In genomic region chr16:45141711-45142110, GRCm38 (mm10) we compare ENCODE assay signal across 14 mouse cellular contexts. TPM values are rescaled to one million over a fixed set of nuclear protein-coding genes. Genes with fewer than 3 reads are reported as not detected.
DNase-seq lines count a peak whose midpoint lies in the region; ATAC-seq and TF ChIP-seq lines count a peak whose summit lies in the region.
"Had no signal": no experiment of that assay in that cellular context is flagged by ENCODE, and none has a peak within 500 bp of the region (broad histone marks: within the 10 kb centered on the region; RNA-seq: fewer than 3 reads in every experiment).

No protein-coding gene starts in this region.

- peak; percentile 58 for ATAC-seq in CD4-positive, CD25-positive, alpha-beta regulatory T cell, adult 4 months
- no peak for ATAC-seq in erythroid progenitor cell, adult 5-6 weeks (replicated peaks; ENCODE audit: low FRiP score, poor library complexity, severe bottlenecking)

- DNase-seq in adrenal gland, adult 2 months = peak; percentile 73
- no peak for DNase-seq in adrenal gland, postnatal 25 days
- no peak for DNase-seq in layer of hippocampus, adult 2 months (ENCODE audit: low spot score in 2 of 2)
- no peak for DNase-seq in layer of hippocampus, adult 9-10 months (ENCODE audit: low spot score)
- peak; percentile 20 to 32 for DNase-seq in adrenal gland, postnatal 36 days
- no peak for DNase-seq in urinary bladder, postnatal 10 days (ENCODE audit: low spot score)
- DNase-seq: cerebellum, postnatal 10 days; lung, adult 18-20 months; right cerebral cortex, postnatal 4 days had no signal

- peak; percentile 53 for TF ChIP-seq CTCF in layer of hippocampus, adult 2 months (conservative IDR thresholded peaks at IDR 0.05)

- no peak overlapping the region for H3K27ac ChIP-seq in layer of hippocampus, adult 2 months
- H3K27ac ChIP-seq: embryonic facial prominence, embryonic 10.5 days; stomach, embryonic 15.5 days had no signal

- H3K4me3 ChIP-seq in layer of hippocampus, adult 2 months = no peak overlapping the region
- H3K4me3 ChIP-seq: embryonic facial prominence, embryonic 10.5 days; myocyte; stomach, embryonic 15.5 days had no signal

RNA-seq across cellular contexts. Expression of gene Slc35a5, which starts 16.8 kb away (rescaled TPM):
- total RNA-seq in adrenal gland, adult 2 months (2021) = 10 to 100 TPM; 29.4 to 35.2 TPM
- polyA plus RNA-seq in adrenal gland, adult 2 months (2012; rRNA removed) = 4.7 and 5.7 TPM in 2 replicates
- 24.7 and 48.4 TPM in 2 replicates for total RNA-seq in adrenal gland, postnatal 25 days (2021)
- total RNA-seq in layer of hippocampus, adult 2 months (2021) = 10 to 100 TPM; 49.3 to 52.8 TPM
- polyA plus RNA-seq in CD4-positive, CD25-positive, alpha-beta regulatory T cell, adult 4 months (2017; shearing (Covaris generic)) = 10 to 100 TPM; 38.6 TPM
- 10 to 100 TPM; 29.6 to 39.0 TPM for total RNA-seq in adrenal gland, postnatal 36 days (2021)
- total RNA-seq in erythroid progenitor cell, adult 5-6 weeks (2015; ENCODE audit: low replicate concordance) = 7.9 and 8.8 TPM in 2 replicates
- total RNA-seq in erythroid progenitor cell, adult 5-6 weeks (2017; ENCODE audit: low replicate concordance) = 1.7 and 7.7 TPM in 2 replicates

RNA-seq across cellular contexts. Expression of gene Atg3, which starts 16.9 kb away (rescaled TPM):
- total RNA-seq in adrenal gland, adult 2 months (2021) = 10 to 100 TPM; 52.5 to 62.2 TPM
- 44.0 and 55.5 TPM in 2 replicates for polyA plus RNA-seq in adrenal gland, adult 2 months (2012; rRNA removed)
- total RNA-seq in adrenal gland, postnatal 25 days (2021) = 63.6 and 64.4 TPM in 2 replicates
- total RNA-seq in layer of hippocampus, adult 2 months (2021) = 10 to 100 TPM; 42.9 to 45.3 TPM
- 10 to 100 TPM; 11.8 to 17.9 TPM for polyA plus RNA-seq in CD4-positive, CD25-positive, alpha-beta regulatory T cell, adult 4 months (2017; shearing (Covaris generic))
- 10 to 100 TPM; 53.2 to 62.6 TPM for total RNA-seq in adrenal gland, postnatal 36 days (2021)
- total RNA-seq in erythroid progenitor cell, adult 5-6 weeks (2015; ENCODE audit: low replicate concordance) = 20.9 and 28.1 TPM in 2 replicates
- total RNA-seq in erythroid progenitor cell, adult 5-6 weeks (2017; ENCODE audit: low replicate concordance) = 13.5 and 16.9 TPM in 2 replicates

RNA-seq across cellular contexts. Expression of gene Ccdc80, which starts 48.5 kb away (rescaled TPM):
- 10 to 100 TPM; 40.7 to 53.4 TPM for total RNA-seq in adrenal gland, adult 2 months (2021)
- polyA plus RNA-seq in adrenal gland, adult 2 months (2012; rRNA removed) = 19.2 and 19.8 TPM in 2 replicates
- 18.3 and 19.0 TPM in 2 replicates for total RNA-seq in adrenal gland, postnatal 25 days (2021)
- total RNA-seq in layer of hippocampus, adult 2 months (2021) = 1 to 10 TPM; 3.1 to 3.8 TPM
- polyA plus RNA-seq in CD4-positive, CD25-positive, alpha-beta regulatory T cell, adult 4 months (2017; shearing (Covaris generic)) = 1 to 10 TPM; 1.4 to 3.5 TPM
- 10 to 100 TPM; 29.7 to 77.4 TPM for total RNA-seq in adrenal gland, postnatal 36 days (2021)
- total RNA-seq in erythroid progenitor cell, adult 5-6 weeks (2015; ENCODE audit: low replicate concordance) = 0.36 TPM in 1 of 2 replicates, not detected in the other
- total RNA-seq in erythroid progenitor cell, adult 5-6 weeks (2017; ENCODE audit: low replicate concordance) = 0.13 TPM in 1 of 2 replicates, not detected in the other

Comparison
In these comparisons a context has a peak if more than half of its experiments do, and no peak if none do; other contexts are left out.
1. DNase-seq: peak in adrenal gland, adult 2 months (single experiment) and adrenal gland, postnatal 36 days (2 of 2); none in adrenal gland, postnatal 25 days (single experiment), layer of hippocampus, adult 2 months (0 of 2), layer of hippocampus, adult 9-10 months (single experiment) and urinary bladder, postnatal 10 days (single experiment).